Mouse (Mus musculus): ENCODE measurements at regions not wholly inside any gene's neighbourhood (a gene's known extent, or its start where the extent isn't known, plus 50 kb on each side); places are given as distances from the start of the nearest gene placed in this dataset.
A peak's percentile ranks its signal among the peaks of the same experiment; 100 is the strongest.

DNA sequence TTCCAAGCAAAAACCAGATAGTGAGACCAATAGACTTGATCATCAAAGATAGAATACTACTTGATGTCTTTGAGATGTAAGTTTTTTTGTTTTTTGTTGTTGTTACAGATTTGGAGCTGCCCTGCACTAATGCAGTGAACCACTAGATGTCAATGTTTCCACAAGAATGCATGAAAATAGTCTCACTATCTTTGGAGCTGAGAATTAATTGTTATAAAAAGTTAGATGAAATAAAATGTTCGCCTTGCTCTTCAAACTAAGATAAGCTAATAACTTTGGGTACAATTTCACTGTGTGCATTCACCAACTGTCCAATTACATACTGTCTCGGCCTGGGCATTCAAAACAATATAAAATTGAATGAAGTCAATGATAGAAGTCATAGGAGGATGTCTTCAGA is 223.2 kb upstream of the Agtr1b start:
- peak in 1 of 2 experiments; percentile 1 for DNase-seq

GRCm38 (mm10) chr3:20551563-20551962 is 184.6 kb upstream of the Agtr1b start:
- peak in 1 of 2 experiments; percentile 1 for DNase-seq

- no peak for DNase-seq
Measured at GRCm38 (mm10) chr3:20543991-20544390, 177.0 kb upstream of the Agtr1b start.

DNA sequence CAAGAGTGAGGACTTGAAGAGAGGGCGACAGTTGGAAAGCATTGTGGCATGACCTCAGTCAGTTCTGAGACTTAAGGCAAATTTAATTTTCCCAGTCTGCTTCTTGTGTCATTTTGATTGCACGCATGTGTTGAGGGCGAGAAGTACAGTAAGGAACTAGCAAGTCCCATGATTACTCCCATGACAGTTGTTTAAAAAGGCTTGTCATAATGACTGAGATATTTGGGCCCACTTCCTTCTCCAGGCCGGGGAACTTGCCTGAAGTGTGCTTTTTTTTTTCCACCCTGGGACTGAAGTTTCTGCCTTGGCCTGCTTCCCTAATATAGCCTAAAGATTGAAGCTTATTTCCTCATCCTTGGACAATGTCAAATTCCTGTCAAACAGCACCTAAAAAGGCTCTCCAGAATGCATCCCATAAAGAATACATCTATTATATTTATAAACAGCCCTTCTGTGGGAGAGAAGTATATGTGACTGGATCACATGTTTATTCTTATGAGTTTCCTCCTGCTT is 171.6 kb upstream of the Agtr1b start:
- DNase-seq: no peak

- no peak for DNase-seq
Measured at GRCm38 (mm10) chr3:20520738-20521137, 153.8 kb upstream of the Agtr1b start.

DNA sequence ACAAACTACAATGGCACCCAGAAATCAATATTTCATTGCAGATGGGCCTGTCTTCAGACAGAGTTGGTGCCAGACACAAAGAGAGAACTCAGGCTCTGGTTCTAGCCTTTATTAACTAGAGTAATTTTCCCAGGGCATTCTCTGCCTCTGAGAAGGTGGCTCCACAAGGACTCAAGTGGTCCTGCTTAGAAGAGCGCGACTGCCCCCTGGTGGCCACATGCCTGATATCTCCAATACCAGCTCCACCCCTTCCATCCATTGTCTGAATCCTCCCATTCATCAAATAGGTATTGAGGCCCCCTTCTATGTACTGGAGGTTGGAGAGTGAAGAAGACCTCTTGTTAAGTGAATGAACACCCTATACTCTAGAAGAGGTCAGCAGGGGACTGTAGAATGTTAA is 142.2 kb upstream of the Agtr1b start:
- DNase-seq: peak; percentile 40 to 53

DNA sequence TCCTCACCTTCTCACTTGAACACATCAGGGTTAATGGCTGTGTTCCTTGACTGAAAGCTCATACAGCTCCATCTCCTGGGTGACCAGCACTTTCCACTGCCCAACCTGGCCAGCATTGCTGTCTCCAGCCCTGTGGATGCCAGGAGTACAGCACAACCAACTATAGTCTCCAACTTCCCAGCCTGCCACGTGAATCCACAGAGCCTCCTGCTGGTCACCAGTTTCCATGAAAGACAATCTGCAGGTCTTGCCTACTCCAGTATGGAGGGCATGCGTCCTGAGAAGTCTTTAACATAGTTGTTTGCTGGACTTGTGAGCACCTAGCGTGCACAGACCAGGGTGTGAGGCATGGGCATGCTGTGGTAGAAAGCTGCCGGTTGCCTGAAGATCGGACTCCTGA is 138.6 kb upstream of the Agtr1b start:
- DNase-seq: no peak
